Mouse (Mus musculus): ENCODE results near the gene Spns1. TPM values are rescaled to one million over a fixed set of nuclear protein-coding genes. Genes with fewer than 3 reads are reported as not detected.
"Not testable (repeated sequence)": the region's sequence is repeated elsewhere in the genome, so short reads cannot be mapped to it uniquely, and the experiment has no call there.

Spns1 gene
- total RNA-seq, 2 experiments from 2014 or later: 8.3 to 30.7 TPM

DNA sequence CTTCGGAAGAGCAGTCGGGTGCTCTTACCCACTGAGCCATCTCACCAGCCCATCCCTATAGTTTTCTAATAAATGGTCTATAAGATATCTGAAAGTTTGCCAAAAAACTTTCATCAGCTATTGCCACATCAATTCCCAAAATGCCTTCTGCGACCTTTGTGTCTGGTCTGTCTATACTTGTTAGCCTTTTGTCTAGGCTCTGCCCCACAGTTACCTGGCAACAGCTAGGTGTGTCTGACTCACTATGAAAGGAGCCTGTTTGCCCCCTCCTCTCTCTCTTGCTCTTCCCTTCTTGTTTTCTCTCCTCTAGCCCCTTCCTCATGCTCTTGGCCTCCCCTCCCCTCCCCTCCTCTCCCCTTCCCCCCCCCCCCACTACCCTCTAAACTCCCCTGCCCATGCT lies 31.7 kb downstream of the Spns1 start:
- no peak for ATAC-seq (replicated peaks; ENCODE audit: low FRiP score, low TSS enrichment, poor library complexity, severe bottlenecking)

DNA sequence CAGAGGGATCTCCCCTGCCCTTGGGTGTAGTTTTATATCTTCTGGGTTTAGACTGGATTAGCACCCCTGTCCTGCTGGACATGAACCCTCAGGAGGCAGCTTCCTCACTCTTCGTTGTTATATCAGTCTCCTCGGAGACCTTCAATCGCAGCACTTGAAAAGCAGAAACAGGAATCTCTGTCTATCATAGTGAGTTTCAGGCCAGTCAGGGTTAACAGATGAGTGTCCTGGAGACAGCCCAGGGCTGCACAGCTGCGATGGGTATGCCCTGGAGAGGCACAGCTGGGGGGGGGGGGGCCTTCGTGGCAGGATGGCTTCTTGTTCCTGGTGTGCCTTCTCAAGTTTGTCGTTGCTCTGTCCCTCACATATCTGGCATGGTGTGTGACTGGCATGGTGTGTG lies 36.4 kb downstream of the Spns1 start:
- no peak for ATAC-seq (replicated peaks; ENCODE audit: low FRiP score, low TSS enrichment, poor library complexity, severe bottlenecking)

DNA sequence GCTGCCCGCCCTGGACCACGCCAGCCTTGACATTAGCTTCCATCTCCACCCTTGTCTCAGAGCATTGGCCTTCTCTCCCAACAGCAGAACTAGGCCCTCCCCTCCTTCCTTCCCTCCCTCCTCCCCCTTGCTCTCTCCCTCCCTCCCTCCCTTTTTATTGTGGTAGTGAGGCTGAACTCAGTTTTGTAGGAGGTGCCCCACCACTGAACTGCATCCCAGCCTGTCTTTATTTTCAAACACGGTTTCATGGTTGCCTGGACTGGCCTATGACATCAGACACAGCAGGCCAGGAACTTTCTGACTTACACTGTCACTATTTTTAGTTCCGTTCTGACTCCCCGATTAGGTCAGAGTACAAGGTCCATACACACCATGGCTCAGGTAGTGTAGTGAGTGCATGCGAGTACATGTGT lies 37.0 kb downstream of the Spns1 start:
- ATAC-seq (replicated peaks; ENCODE audit: low FRiP score, low TSS enrichment, poor library complexity, severe bottlenecking): no peak

DNA sequence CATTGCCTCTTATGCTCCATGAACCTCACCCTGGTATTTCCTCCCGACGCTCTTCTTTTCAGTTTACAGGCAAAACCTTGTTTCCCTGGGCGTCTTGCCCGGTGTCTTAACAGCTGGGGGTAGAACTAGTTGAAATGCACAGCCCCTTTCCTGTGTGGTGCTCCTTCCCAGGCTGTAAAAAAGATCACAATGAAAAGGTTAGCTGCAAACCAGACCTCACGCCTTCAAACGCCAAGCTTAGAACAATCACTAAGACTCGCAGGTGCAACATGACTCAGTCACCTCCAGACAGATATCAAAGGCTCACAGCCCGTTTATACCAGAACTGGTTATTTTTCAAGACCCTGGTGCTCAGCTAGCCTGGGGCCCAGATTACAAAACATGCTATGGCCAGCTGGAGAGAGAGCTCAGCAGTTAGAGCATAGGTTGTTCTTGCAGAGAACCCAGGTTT lies 37.7 kb downstream of the Spns1 start:
- no peak for ATAC-seq (replicated peaks; ENCODE audit: low FRiP score, low TSS enrichment, poor library complexity, severe bottlenecking)

DNA sequence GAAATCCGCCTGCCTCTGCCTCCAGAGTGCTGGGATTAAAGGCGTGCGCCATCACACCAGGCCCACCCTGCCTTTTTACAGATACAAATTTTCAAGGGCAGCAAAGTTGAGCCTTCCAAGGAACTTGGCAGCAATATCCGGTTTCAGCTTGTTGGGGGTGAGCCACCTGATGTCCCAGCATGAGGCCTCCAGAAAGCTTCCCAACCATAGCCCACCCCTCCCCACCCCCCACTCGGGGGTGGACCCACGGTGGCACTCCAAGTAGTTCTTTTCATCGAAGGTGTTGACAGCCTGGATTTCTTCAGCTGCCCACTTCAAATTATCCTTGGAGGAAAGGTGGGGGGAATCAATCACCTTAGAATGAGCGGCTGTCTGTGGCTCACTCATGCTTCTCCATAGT lies 38.3 kb downstream of the Spns1 start:
- no peak for ATAC-seq (replicated peaks; ENCODE audit: low FRiP score, low TSS enrichment, poor library complexity, severe bottlenecking)

DNA sequence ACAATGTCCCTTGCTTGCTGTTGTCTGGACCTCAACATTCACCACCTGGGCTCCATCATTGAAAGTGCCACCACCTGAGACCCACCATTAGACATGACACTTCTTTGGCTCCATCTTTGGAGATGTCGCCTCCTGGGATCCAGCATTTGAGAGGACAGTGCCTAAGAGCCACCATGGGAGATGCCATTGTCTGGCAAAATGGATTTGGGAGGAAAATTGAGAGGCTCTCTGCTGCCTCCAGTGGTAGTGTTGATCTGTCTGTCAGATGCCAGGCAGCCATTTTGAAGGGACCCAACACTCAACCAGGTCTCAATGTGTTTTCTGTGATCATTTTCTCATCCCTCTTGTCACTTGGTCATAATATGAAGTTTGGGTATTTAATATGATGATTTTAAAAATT lies 41.7 kb downstream of the Spns1 start:
- peak; percentile 73; the same call in 1 of the 2 replicates for ATAC-seq (replicated peaks; ENCODE audit: low FRiP score, low TSS enrichment, poor library complexity, severe bottlenecking)

DNA sequence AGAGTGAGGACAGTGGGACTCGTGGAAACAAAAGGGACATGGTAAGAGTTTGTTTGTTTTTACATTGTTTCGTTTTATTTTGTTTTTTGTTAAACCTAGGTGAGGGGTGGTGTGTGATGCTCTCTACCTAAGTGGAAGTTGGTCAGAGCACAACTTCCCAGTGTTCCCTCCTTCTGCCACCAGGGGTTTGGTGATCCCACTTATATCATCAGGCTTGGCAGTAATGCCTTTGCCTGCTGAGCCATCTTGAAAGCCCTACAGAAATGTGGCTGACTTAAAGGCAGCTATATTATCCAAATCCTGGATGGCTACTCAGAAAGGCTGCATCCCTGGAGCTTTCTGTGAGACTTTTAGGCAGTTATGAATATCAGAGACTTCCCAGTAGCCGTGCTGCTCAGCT lies 44.6 kb downstream of the Spns1 start:
- no peak for ATAC-seq (replicated peaks; ENCODE audit: low FRiP score, low TSS enrichment, poor library complexity, severe bottlenecking)

DNA sequence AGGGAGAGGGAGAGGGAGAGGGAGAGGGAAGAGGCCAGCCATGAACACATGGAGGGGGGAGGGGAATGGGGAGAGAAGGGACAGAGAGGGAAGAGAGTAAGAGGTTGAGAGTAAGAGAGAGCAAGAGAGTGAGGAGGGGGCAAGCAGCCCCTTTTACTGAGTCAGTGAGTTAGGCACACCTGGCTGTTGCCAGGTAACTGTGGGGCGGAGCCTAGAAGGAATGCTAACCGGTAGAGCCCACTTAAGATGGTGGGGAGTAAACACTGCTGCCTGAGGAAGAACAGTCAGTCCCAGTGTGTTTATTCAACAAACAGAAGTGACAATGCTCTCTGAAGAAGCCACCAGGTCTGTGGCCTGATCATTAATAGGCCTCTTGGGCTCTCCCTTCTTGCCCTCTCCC lies 46.6 kb downstream of the Spns1 start:
- no peak for ATAC-seq (replicated peaks; ENCODE audit: low FRiP score, low TSS enrichment, poor library complexity, severe bottlenecking)

DNA sequence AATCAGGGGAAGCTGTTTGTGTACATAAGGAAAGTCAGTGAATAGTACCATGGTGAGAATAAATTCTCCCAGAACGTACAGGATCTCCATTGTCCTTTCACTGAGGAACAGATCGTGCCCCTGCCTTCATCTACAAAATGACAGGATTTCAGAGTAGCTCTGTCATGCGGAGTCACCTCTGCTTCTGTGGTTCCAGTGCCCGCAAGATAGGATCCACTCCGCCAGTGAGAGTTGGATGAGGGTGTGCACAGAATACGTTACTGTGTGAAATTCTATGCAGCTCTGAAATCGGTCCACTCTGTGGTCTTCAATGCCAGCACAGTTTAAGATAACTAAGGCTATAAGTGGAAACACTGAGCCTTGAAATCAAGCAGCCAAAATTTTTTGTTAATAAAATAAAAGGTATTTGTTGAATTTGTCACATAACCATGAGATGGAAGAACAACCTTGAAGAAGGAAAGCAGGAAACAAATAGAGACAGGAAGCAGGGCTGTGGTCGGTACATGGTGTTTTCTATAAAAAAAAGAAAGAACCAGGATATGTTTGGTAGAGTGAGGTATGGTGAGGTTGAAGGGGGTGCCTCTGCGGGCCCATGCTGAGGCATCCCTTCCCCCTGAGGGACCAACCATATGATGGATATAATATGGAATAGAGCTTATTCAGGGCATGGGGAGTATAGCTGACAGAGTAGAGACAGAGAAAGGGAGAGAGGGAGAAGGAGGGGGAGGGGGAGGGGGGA lies 47.2 kb downstream of the Spns1 start:
- ATAC-seq (replicated peaks; ENCODE audit: low FRiP score, low TSS enrichment, poor library complexity, severe bottlenecking): no peak

DNA sequence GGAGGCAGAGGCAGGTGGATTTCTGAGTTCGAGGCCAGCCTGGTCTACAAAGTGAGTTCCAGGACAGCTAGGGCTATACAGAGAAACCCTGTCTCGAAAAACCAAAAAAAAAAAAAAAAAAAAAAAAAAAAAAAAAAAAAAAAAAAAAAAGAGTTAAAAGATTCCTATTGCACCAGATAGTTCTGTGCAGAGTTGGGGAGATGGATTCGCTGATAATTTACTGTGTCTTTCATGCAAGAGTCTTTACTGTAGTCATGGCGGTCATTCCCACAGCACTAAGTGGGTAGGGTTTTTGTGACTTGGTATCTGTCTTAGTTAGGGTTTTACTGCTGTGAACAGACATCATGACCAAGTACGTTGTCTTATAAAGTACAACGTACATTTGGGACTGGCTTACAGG lies 48.4 kb downstream of the Spns1 start:
- ATAC-seq (replicated peaks; ENCODE audit: low FRiP score, low TSS enrichment, poor library complexity, severe bottlenecking): not testable (repeated sequence)

DNA sequence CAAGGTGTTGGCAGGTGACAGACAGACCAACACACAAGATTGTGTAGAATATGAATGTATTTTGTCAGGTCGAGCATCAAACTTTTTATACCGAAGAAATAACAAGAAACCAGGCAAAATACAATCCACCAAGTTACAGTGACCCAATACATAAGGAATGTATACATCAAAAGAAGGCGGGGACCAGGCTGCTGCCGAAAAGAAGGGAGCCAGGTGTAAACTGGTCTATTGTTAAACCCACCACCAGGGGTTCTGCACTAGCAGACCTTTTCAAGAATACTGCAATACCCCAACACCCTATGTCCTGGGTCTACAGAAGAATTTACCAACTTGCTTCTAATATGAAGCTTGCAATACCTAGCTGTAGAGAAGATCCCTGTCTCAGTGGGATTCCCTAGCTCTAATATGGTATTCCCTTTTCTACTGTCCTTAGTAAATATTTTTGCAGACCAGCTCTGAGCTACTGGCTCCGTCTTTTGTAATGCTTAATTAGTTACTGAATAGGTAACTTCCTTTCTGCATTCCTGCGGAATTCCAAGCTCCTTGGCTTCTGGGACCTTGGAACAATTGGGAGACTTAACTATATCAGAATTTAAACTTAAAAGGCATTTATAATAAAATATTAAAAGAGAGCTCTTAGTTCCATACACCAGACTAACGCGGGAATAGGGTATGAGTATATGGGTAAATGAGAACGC lies 51.5 kb downstream of the Spns1 start:
- ATAC-seq (replicated peaks; ENCODE audit: low FRiP score, low TSS enrichment, poor library complexity, severe bottlenecking): not testable (repeated sequence)

DNA sequence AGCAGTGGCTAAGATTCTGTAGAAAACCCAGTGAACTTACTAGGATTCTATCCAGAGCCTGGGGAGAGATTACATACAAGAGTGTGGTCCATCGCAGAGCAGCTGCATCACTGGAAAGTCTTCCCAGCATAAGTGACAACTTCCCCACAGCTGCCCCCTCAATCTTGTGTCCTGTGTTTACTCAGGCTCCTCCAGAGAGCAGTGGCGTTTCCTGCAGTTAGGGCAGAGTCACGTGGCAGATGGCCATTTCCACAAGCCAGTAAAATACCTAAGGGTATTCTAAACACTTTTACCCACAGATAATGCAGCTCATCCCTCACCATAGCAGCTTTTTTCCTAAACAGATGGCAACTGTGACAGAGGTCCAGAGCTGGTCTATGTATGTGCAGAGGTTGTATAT lies 52.5 kb downstream of the Spns1 start:
- ATAC-seq (replicated peaks; ENCODE audit: low FRiP score, low TSS enrichment, poor library complexity, severe bottlenecking): no peak

DNA sequence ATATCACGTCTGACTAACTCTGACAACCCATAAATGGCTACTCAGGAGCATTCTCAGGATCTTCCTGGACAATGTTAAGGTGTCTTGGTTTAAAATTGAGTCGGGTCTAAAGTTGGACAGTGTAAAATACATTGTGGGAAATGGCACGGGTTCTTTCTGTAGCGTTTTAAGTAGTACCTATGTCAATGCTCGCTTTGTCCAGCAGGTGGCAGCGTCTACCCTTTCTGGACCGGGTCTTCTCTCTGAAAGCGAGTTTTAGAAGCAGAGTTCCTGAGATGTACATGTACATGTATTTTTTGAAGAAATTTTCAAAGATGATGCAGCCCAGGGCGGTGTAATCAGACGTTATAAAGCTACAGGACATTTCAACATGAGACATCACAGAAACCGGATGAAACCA lies 53.5 kb downstream of the Spns1 start:
- peak; percentile 73; the same call in 1 of the 2 replicates for ATAC-seq (replicated peaks; ENCODE audit: low FRiP score, low TSS enrichment, poor library complexity, severe bottlenecking)

Other genes with a start within 250 kb of the Spns1 start
- 147 and 182 TPM in 2 replicates for gene Xpo6, start 176.9 kb downstream of the Spns1 start, total RNA-seq (2014; fragmentation: Nextera tagmentation)
- 40.3 and 77.8 TPM in 2 replicates for gene Xpo6, start 176.9 kb downstream of the Spns1 start, total RNA-seq (2017)
- gene Sbk1, start 104.8 kb downstream of the Spns1 start, total RNA-seq (2014; fragmentation: Nextera tagmentation): 6.6 and 7.0 TPM in 2 replicates
- gene Sbk1, start 104.8 kb downstream of the Spns1 start, total RNA-seq (2017): 2.9 and 5.2 TPM in 2 replicates
- gene Lat, start 7.9 kb downstream of the Spns1 start, total RNA-seq (2014; fragmentation: Nextera tagmentation): 17.3 and 28.3 TPM in 2 replicates
- gene Lat, start 7.9 kb downstream of the Spns1 start, total RNA-seq (2017): 9.3 and 11.0 TPM in 2 replicates
- 14.9 and 32.5 TPM in 2 replicates for gene Nfatc2ip, start 19.3 kb upstream of the Spns1 start, total RNA-seq (2014; fragmentation: Nextera tagmentation)
- gene Nfatc2ip, start 19.3 kb upstream of the Spns1 start, total RNA-seq (2017): 17.8 and 18.9 TPM in 2 replicates
- 1.7 and 16.4 TPM in 2 replicates for gene Cd19, start 37.4 kb upstream of the Spns1 start, total RNA-seq (2014; fragmentation: Nextera tagmentation)
- gene Cd19, start 37.4 kb upstream of the Spns1 start, total RNA-seq (2017): 0.28 TPM in 1 of 2 replicates, not detected in the other
- gene Rabep2, start 51.3 kb upstream of the Spns1 start, total RNA-seq (2014; fragmentation: Nextera tagmentation): 10.2 and 13.9 TPM in 2 replicates
- gene Rabep2, start 51.3 kb upstream of the Spns1 start, total RNA-seq (2017): 11.5 and 14.0 TPM in 2 replicates
- 2.3 TPM in 1 of 2 replicates, not detected in the other for gene Atp2a1, start 85.7 kb upstream of the Spns1 start, total RNA-seq (2014; fragmentation: Nextera tagmentation)
- gene Atp2a1, start 85.7 kb upstream of the Spns1 start, total RNA-seq (2017): 0.15 and 0.61 TPM in 2 replicates
- gene Sh2b1, start 98.0 kb upstream of the Spns1 start, total RNA-seq (2014; fragmentation: Nextera tagmentation): 24.8 and 49.2 TPM in 2 replicates
- 11.7 and 11.9 TPM in 2 replicates for gene Sh2b1, start 98.0 kb upstream of the Spns1 start, total RNA-seq (2017)
- gene Tufm, start 109.9 kb upstream of the Spns1 start, total RNA-seq (2014; fragmentation: Nextera tagmentation): 128 and 168 TPM in 2 replicates
- gene Tufm, start 109.9 kb upstream of the Spns1 start, total RNA-seq (2017): 92.9 and 141 TPM in 2 replicates
- gene Atxn2l, start 126.0 kb upstream of the Spns1 start, total RNA-seq (2014; fragmentation: Nextera tagmentation): 162 and 199 TPM in 2 replicates
- gene Atxn2l, start 126.0 kb upstream of the Spns1 start, total RNA-seq (2017): 28.4 and 42.7 TPM in 2 replicates
- 193 and 244 TPM in 2 replicates for gene Eif3c, start 189.0 kb upstream of the Spns1 start, total RNA-seq (2014; fragmentation: Nextera tagmentation)
- 286 and 298 TPM in 2 replicates for gene Eif3c, start 189.0 kb upstream of the Spns1 start, total RNA-seq (2017)
- 0.79 and 2.4 TPM in 2 replicates for gene Apobr, start 207.5 kb upstream of the Spns1 start, total RNA-seq (2014; fragmentation: Nextera tagmentation)
- gene Apobr, start 207.5 kb upstream of the Spns1 start, total RNA-seq (2017): 0.89 and 2.4 TPM in 2 replicates
- gene Cln3, start 208.4 kb upstream of the Spns1 start, total RNA-seq (2014; fragmentation: Nextera tagmentation): 24.5 and 43.7 TPM in 2 replicates
- gene Cln3, start 208.4 kb upstream of the Spns1 start, total RNA-seq (2017): 3.8 and 9.8 TPM in 2 replicates
- not detected in 2 replicates for gene Il27, start 217.5 kb upstream of the Spns1 start, total RNA-seq (2014; fragmentation: Nextera tagmentation)
- not detected in 2 replicates for gene Il27, start 217.5 kb upstream of the Spns1 start, total RNA-seq (2017)